Mouse (Mus musculus): ENCODE measurements around the gene Pms1. TPM values are rescaled to one million over a fixed set of nuclear protein-coding genes. Genes with fewer than 3 reads are reported as not detected.
"Not testable (repeated sequence)": the region's sequence is repeated elsewhere in the genome, so short reads cannot be mapped to it uniquely, and the experiment has no call there.

Pms1 gene
- polyA plus RNA-seq (2015; fragmentation: Nextera tagmentation; extraction: Ambion mirVana), result 8.1 and 10.2 TPM in 2 replicates

DNA sequence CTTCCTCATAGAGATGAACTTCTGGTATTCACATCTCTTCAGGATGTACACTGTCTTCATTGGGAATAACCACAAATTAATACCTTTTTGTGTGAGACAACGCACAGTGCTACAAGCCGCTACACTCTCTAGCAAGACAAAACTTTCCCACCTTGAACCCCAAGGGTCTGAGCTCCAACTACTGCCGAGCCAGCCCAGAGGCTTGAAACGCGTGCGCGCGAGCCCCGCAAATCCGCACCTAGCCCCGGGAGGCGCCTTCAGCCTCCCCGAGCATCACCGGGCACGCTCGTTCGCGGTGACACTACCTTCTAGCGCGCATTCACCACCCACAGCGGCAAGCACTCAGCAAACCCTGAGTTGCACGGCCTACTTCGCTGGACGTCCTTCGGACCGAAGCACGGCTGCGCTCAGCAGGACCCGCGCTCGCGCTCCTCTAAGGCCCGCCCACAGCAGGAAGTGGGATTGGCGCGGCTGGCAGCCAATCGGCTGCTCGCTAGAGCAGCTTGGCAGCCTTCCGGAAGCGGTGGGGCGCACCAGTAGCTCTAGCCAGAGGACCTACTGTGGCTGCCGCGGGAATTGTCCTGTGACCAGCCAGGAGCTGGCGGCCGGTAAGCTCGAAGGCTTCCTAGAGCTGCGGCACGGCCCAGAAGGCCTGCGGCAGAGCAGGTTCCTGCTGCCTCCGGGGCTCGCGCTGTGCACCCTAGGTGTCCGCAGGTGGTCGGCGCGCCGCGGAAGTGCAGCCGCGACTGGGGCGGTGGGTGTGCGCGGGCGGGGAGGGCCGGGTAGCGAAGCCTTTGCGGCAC lies at the start of gene Pms1, which contains the start of the genes Ormdl1 and Gm28778:
TSS of gene Pms1 (minus strand) at position 438 of the 803 bp plus-strand sequence.
TSS of gene Ormdl1 (plus strand) at position 515 of the 803 bp plus-strand sequence.
TSS of gene Gm28778 (plus strand) at position 531 of the 803 bp plus-strand sequence.
- WGBS, result under 1% methylated on average over 66 of the region's 66 CpGs
- H3K36me3 ChIP-seq, result no peaks in the 10 kb centered on the region

GRCm38 (mm10) chr1:53341071-53341470 lies 44.3 kb upstream of the Pms1 start:
- no peak overlapping the region for H3K9ac ChIP-seq
- peaks cover 44% of the 10 kb centered on the region for H3K36me3 ChIP-seq
- 94% methylated on average over 2 of the region's 2 CpGs for WGBS
- ATAC-seq (replicated peaks; ENCODE audit: insufficient number of reproducible peaks, insufficient read depth, low FRiP score, low read depth), result no peak
- no peaks in the 10 kb centered on the region; the same call in 1 of the 2 replicates for H3K9me3 ChIP-seq (replicated peaks)
- H3K4me3 ChIP-seq, result no peak overlapping the region
- no peak overlapping the region for H3K4me2 ChIP-seq
- no peaks in the 10 kb centered on the region for H3K27me3 ChIP-seq
- no peak overlapping the region for H3K27ac ChIP-seq
- H3K4me1 ChIP-seq (replicated peaks), result no peaks in the 10 kb centered on the region

More for the DNA sequence above, at the start of gene Pms1, which contains the start of the genes Ormdl1 and Gm28778:
- peak within 1 kb of the TSS; percentile 86 for H3K4me2 ChIP-seq
- peak within 1 kb of the TSS; percentile 98 for H3K4me3 ChIP-seq
- H3K9me3 ChIP-seq (replicated peaks), result no peaks in the 10 kb centered on the region
- H3K9ac ChIP-seq, result peak within 1 kb of the TSS; percentile 89
- ATAC-seq (replicated peaks; ENCODE audit: insufficient number of reproducible peaks, insufficient read depth, low FRiP score, low read depth), result peak; percentile 100
- H3K27me3 ChIP-seq, result no peaks in the 10 kb centered on the region
- peaks cover 8% of the 10 kb centered on the region for H3K4me1 ChIP-seq (replicated peaks)
- H3K27ac ChIP-seq, result peak within 1 kb of the TSS; percentile 93

- peaks cover 19% of the 10 kb centered on the region for H3K36me3 ChIP-seq
- not testable (repeated sequence) for H3K9me3 ChIP-seq (replicated peaks); H3K4me2 ChIP-seq; ATAC-seq (replicated peaks; ENCODE audit: insufficient number of reproducible peaks, insufficient read depth, low FRiP score, low read depth); H3K9ac ChIP-seq; H3K27ac ChIP-seq; H3K4me1 ChIP-seq (replicated peaks); H3K27me3 ChIP-seq; H3K4me3 ChIP-seq
- WGBS, result 55% methylated on average over 2 of the region's 2 CpGs
Measured at GRCm38 (mm10) chr1:53337403-53337802, 40.6 kb upstream of the Pms1 start.

GRCm38 (mm10) chr1:53335465-53335864 lies 38.6 kb upstream of the Pms1 start:
- no peak for ATAC-seq (replicated peaks; ENCODE audit: insufficient number of reproducible peaks, insufficient read depth, low FRiP score, low read depth)
- no peaks in the 10 kb centered on the region for H3K4me1 ChIP-seq (replicated peaks)
- H3K4me2 ChIP-seq, result no peak overlapping the region

DNA sequence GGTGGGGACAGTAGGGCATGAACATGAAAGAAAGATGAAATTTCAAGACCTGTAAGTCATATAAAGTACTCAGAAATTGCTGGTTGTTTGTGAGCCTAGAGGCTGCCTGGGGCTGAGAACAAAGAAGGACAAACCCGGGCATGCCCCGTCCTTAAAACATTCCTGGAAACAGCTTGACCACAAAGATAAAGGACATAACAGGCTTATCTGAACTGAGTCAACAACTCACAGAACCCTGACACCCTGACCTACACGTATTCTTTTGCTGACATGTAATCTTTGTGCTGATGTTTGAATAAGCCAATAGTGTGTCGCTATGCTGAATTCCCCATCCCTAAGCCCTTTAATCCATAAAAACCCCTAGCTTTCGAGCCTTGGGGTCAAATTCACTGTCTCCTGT lies 36.7 kb upstream of the Pms1 start:
- H3K27ac ChIP-seq; ATAC-seq (replicated peaks; ENCODE audit: insufficient number of reproducible peaks, insufficient read depth, low FRiP score, low read depth); H3K4me1 ChIP-seq (replicated peaks); H3K4me2 ChIP-seq; H3K36me3 ChIP-seq; H3K4me3 ChIP-seq; H3K9ac ChIP-seq; H3K27me3 ChIP-seq; H3K9me3 ChIP-seq (replicated peaks): not testable (repeated sequence)
- WGBS, result 47% methylated on average over 5 of the region's 5 CpGs

More at GRCm38 (mm10) chr1:53335465-53335864, 38.6 kb upstream of the Pms1 start:
- Histone ChIP-seq H3K27ac (no peak overlapping the region), H3K4me3 (no peak overlapping the region), H3K27me3 (no peaks in the 10 kb centered on the region), H3K36me3 (peaks cover 3% of the 10 kb centered on the region; the same call in 1 of the 2 replicates), H3K9ac (no peak overlapping the region), H3K9me3 (replicated peaks) (no peaks in the 10 kb centered on the region)

GRCm38 (mm10) chr1:53324827-53325494 lies 28.1 kb upstream of the Pms1 start:
- WGBS, result 81% methylated on average over 5 of the region's 5 CpGs
- no peak overlapping the region for H3K4me2 ChIP-seq
- no peak overlapping the region for H3K4me3 ChIP-seq
- peaks cover 10% of the 10 kb centered on the region for H3K36me3 ChIP-seq
- no peak overlapping the region for H3K27ac ChIP-seq
- no peaks in the 10 kb centered on the region for H3K9me3 ChIP-seq (replicated peaks)
- ATAC-seq (replicated peaks; ENCODE audit: insufficient number of reproducible peaks, insufficient read depth, low FRiP score, low read depth), result no peak
- no peaks in the 10 kb centered on the region for H3K27me3 ChIP-seq
- no peaks in the 10 kb centered on the region for H3K4me1 ChIP-seq (replicated peaks)
- no peak overlapping the region for H3K9ac ChIP-seq

- 91% methylated on average over 1 of the region's 1 CpGs for WGBS
- Histone ChIP-seq H3K4me2 (no peak overlapping the region), H3K27ac (no peak overlapping the region)
Measured at GRCm38 (mm10) chr1:53324277-53324676, 27.5 kb upstream of the Pms1 start.

DNA sequence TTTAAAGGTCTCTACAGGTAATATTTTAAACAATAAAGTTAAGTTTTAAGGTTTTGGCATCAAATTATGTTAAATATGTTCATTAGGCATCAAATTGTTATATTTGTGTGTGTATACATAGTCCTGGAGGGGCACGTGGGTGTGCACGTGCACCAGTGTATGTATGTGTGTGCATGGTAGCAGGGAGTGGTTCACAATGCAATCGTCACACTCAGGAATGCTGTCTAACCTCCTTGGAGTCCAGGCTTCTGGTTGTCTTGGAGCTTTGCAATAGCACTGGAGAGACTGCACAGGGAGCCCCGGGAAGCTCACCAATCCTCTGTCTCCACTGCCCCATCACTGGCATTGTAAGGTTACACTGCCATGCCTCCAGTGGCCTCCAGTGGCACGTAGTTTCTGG lies 26.4 kb upstream of the Pms1 start:
- WGBS, result 93% methylated on average over 5 of the region's 5 CpGs
- no peak for ATAC-seq (replicated peaks; ENCODE audit: insufficient number of reproducible peaks, insufficient read depth, low FRiP score, low read depth)
- peaks cover 17% of the 10 kb centered on the region for H3K36me3 ChIP-seq

More at GRCm38 (mm10) chr1:53324277-53324676, 27.5 kb upstream of the Pms1 start:
- H3K27me3 ChIP-seq, result no peaks in the 10 kb centered on the region
- peaks cover 12% of the 10 kb centered on the region for H3K36me3 ChIP-seq
- ATAC-seq (replicated peaks; ENCODE audit: insufficient number of reproducible peaks, insufficient read depth, low FRiP score, low read depth), result no peak
- H3K9me3 ChIP-seq (replicated peaks), result no peaks in the 10 kb centered on the region
- no peak overlapping the region for H3K4me3 ChIP-seq
- no peak overlapping the region for H3K9ac ChIP-seq
- H3K4me1 ChIP-seq (replicated peaks), result no peaks in the 10 kb centered on the region

GRCm38 (mm10) chr1:53321662-53322344 lies 25.0 kb upstream of the Pms1 start:
- Histone ChIP-seq H3K9ac (no peak overlapping the region), H3K27ac (no peak overlapping the region), H3K4me1 (replicated peaks) (no peaks in the 10 kb centered on the region), H3K27me3 (no peaks in the 10 kb centered on the region), H3K36me3 (peaks cover 22% of the 10 kb centered on the region), H3K9me3 (replicated peaks) (no peaks in the 10 kb centered on the region), H3K4me2 (no peak overlapping the region), H3K4me3 (no peak overlapping the region)
- WGBS, result 94% methylated on average over 4 of the region's 4 CpGs
- ATAC-seq (replicated peaks; ENCODE audit: insufficient number of reproducible peaks, insufficient read depth, low FRiP score, low read depth), result no peak

More for the DNA sequence above, 26.4 kb upstream of the Pms1 start:
- no peak overlapping the region for H3K9ac ChIP-seq
- H3K9me3 ChIP-seq (replicated peaks), result no peaks in the 10 kb centered on the region
- no peaks in the 10 kb centered on the region for H3K27me3 ChIP-seq
- no peak overlapping the region for H3K27ac ChIP-seq
- no peak overlapping the region for H3K4me2 ChIP-seq
- no peak overlapping the region for H3K4me3 ChIP-seq
- H3K4me1 ChIP-seq (replicated peaks), result no peaks in the 10 kb centered on the region

DNA sequence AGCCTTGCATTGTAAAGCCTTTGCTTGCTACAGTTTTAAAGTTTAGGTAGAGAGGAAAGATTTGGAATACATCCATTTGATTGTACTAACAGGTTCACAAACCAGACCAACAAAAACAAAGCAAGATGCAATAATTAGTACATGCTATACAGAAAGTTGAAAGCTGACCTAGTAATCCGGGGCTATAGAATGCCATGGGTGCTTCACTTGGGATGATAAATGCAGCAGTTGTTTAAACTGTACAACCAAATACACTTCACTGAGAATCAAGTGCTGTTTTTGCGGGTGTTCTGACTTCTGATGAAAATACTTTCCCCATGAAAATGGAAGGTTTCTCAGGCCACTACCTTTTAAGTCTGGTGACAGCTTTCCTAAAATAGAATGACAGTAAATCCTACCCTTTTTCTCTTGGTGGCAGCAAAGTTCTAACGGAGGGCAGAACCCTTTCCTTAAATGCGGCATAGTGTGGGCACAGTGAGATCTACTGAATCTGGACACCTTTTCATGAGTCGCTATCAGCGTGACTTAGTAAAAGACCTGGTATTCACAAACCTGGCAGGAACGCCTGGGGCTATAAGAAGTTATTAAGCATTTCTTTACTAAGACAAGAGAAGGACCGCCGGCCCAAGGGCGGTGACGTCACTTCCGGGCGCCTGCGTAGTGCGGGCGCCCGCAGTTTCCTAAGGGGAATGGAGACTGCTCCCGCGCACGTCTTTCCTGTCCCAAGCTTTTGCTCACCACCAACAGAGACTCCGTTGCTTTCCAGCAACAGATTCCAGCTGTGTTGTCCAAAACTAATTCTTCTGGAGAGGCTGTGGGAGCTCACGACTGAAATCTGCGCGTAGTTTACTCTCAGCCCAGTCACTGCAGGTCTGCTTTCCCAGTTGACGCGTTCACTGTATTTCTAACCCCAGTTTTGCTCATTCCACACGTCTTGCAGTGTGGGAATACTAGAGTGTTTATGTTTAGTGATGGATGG lies 16.5 kb upstream of the Pms1 start, which contains the start of gene Osgepl1:
TSS of gene Osgepl1 (plus strand) at position 636 of the 979 bp plus-strand sequence.
- H3K9ac ChIP-seq, result peak within 1 kb of the TSS; percentile 74
- H3K27ac ChIP-seq, result peak within 1 kb of the TSS; percentile 90
- no peaks in the 10 kb centered on the region for H3K4me1 ChIP-seq (replicated peaks)
- peak within 1 kb of the TSS; percentile 67 for H3K4me3 ChIP-seq
- H3K36me3 ChIP-seq, result peaks cover 9% of the 10 kb centered on the region
- H3K4me2 ChIP-seq, result peak within 1 kb of the TSS; percentile 58
- H3K27me3 ChIP-seq, result no peaks in the 10 kb centered on the region
- WGBS, result 3% methylated on average over 27 of the region's 27 CpGs
- ATAC-seq (replicated peaks; ENCODE audit: insufficient number of reproducible peaks, insufficient read depth, low FRiP score, low read depth), result peak; percentile 93
- no peaks in the 10 kb centered on the region for H3K9me3 ChIP-seq (replicated peaks)
